In the genomic region with DNA sequence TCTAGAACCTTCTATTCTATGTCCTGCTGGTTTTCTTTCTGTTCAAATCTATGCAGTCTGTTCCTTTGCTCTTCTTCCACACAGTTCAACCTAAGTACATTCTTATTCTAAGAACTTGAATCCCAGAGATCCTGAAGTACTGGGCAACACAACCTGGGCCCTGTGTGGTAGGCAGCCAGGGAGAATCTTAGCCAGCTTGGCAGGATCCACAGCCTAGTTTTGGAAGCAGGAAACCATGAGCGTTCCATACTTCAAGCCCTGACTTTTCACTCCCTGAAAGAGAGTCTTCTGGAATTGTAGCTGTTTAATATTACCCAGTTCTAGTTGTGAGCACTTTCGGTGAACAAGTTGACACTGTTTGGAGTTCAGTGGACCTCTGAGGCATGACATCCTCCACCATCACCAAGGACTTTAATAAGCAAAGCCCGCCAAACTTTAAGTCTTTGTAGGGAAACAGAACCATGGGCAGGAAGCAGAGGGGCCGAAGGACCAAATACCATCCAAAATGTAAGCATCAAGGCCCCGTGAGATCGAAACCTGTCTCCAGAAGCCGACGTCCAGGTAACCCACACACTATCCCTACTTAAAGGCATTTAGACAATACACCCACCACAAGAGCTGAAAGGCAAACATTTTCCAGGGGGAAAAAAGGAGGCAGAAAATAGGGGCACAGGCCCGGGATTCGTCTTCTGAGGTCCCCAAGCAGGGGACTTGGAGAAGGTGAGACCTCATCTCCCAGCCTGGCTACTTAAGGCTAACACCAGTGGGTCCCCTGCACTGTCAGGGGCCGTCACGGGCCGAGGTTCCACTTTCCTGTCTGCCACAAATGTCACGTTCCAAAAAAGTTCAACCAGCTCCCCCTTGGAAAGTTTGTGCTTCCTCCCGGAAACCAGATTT, we compare ENCODE assay signal across 8 mouse cellular contexts. TPM values are rescaled to one million over a fixed set of nuclear protein-coding genes. Genes with fewer than 3 reads are reported as not detected.
A peak's percentile ranks its signal among the peaks of the same experiment; 100 is the strongest.
DNase-seq lines count a peak whose midpoint lies in the region; ATAC-seq lines count a peak whose summit lies in the region.

No protein-coding gene starts in this region.

- no peaks in the 10 kb centered on the region for H3K9me3 ChIP-seq in lung, embryonic 15.5 days
- H3K9me3 ChIP-seq in forebrain, embryonic 15.5 days: no peaks in the 10 kb centered on the region
- no peaks in the 10 kb centered on the region for H3K9me3 ChIP-seq in neural tube, embryonic 14.5 days (ENCODE audit: control insufficient read depth, low read length)

- peak overlapping the region; percentile 81 for H3K4me2 ChIP-seq in lung, embryonic 15.5 days
- peak overlapping the region; percentile 78 for H3K4me2 ChIP-seq in forebrain, embryonic 15.5 days (replicated peaks)
- peak overlapping the region; percentile 69 for H3K4me2 ChIP-seq in neural tube, embryonic 14.5 days (ENCODE audit: low read depth, low read length)

- H3K27ac ChIP-seq in lung, embryonic 15.5 days: peak overlapping the region; percentile 82
- peak overlapping the region; percentile 82 for H3K27ac ChIP-seq in forebrain, embryonic 15.5 days (replicated peaks)
- H3K27ac ChIP-seq in neural tube, embryonic 14.5 days (ENCODE audit: low read depth, low read length): peak overlapping the region; percentile 49

- 3% methylated on average over 15 of the region's 15 CpGs for WGBS in lung, embryonic 15.5 days
- 4% methylated on average over 15 of the region's 15 CpGs for WGBS in forebrain, embryonic 15.5 days
- WGBS in neural tube, embryonic 14.5 days: 11% methylated on average over 15 of the region's 15 CpGs

- peak overlapping the region; percentile 96 for H3K9ac ChIP-seq in lung, embryonic 15.5 days
- peak overlapping the region; percentile 97 for H3K9ac ChIP-seq in forebrain, embryonic 15.5 days (replicated peaks)
- peak overlapping the region; percentile 92 for H3K9ac ChIP-seq in neural tube, embryonic 14.5 days (replicated peaks; ENCODE audit: low read depth, low read length)

- DNase-seq in lung, postnatal 10 days: no peak
- peak; percentile 21 to 57 for DNase-seq in kidney, postnatal 4 days
- no peak for DNase-seq in cerebellum, adult 9-10 months
- no peak for DNase-seq in gastrocnemius, postnatal 36 days

- intact Hi-C loops in gastrocnemius, postnatal 36 days (cut with DNase I): no loop called here

- peaks cover 47% of the 10 kb centered on the region for H3K4me1 ChIP-seq in lung, embryonic 15.5 days
- H3K4me1 ChIP-seq in forebrain, embryonic 15.5 days: peaks cover 42% of the 10 kb centered on the region
- H3K4me1 ChIP-seq in neural tube, embryonic 14.5 days (ENCODE audit: control insufficient read depth, insufficient read depth, low read length): peaks cover 24% of the 10 kb centered on the region

- no peaks in the 10 kb centered on the region for H3K27me3 ChIP-seq in lung, embryonic 15.5 days
- no peaks in the 10 kb centered on the region for H3K27me3 ChIP-seq in forebrain, embryonic 15.5 days
- H3K27me3 ChIP-seq in neural tube, embryonic 14.5 days (ENCODE audit: control insufficient read depth, insufficient read depth, low read length): no peaks in the 10 kb centered on the region

- H3K36me3 ChIP-seq in lung, embryonic 15.5 days: no peaks in the 10 kb centered on the region
- no peaks in the 10 kb centered on the region for H3K36me3 ChIP-seq in forebrain, embryonic 15.5 days
- no peaks in the 10 kb centered on the region for H3K36me3 ChIP-seq in neural tube, embryonic 14.5 days (ENCODE audit: control insufficient read depth, insufficient read depth, low read length)

- peak overlapping the region; percentile 81 for H3K4me3 ChIP-seq in lung, embryonic 15.5 days
- peak overlapping the region; percentile 90 for H3K4me3 ChIP-seq in forebrain, embryonic 15.5 days
- peak overlapping the region; percentile 72 for H3K4me3 ChIP-seq in neural tube, embryonic 14.5 days (ENCODE audit: low read depth, low read length)

- no peak for ATAC-seq in lung, embryonic 15.5 days (ENCODE audit: borderline replicate concordance, extremely low read depth, low FRiP score, low TSS enrichment)
- ATAC-seq in forebrain, embryonic 15.5 days (replicated peaks): 0 out of 2 replicates have a peak, but pooled peaks have one; percentile 14
- no peak for ATAC-seq in neural tube, embryonic 14.5 days (ENCODE audit: low read depth)
- no peak for ATAC-seq in megakaryocyte, adult 5-6 weeks (ENCODE audit: poor library complexity, severe bottlenecking)

RNA-seq across cellular contexts. Expression of gene Amotl1, which starts 31.3 kb away (rescaled TPM):
- polyA plus RNA-seq in lung, embryonic 15.5 days (2015; fragmentation: Nextera tagmentation; extraction: Ambion mirVana): 17.7 and 19.1 TPM in 2 replicates
- polyA plus RNA-seq in forebrain, embryonic 15.5 days (2015; fragmentation: Nextera tagmentation; extraction: Ambion mirVana): 9.4 and 9.6 TPM in 2 replicates
- polyA plus RNA-seq in neural tube, embryonic 14.5 days (2014; fragmentation: Nextera tagmentation; extraction: Ambion mirVana): 8.2 and 11.5 TPM in 2 replicates
- total RNA-seq in megakaryocyte, adult 5-6 weeks (2015): not detected in 2 replicates
- total RNA-seq in megakaryocyte, adult 5-6 weeks (2017): not detected in 2 replicates
- total RNA-seq in gastrocnemius, postnatal 36 days (2021): 100 to 1,000 TPM; 276 to 313 TPM

Comparison
In these comparisons a context has a peak if more than half of its experiments do, and no peak if none do; other contexts are left out.
1. DNase-seq: peak in kidney, postnatal 4 days (2 of 2); none in lung, postnatal 10 days (single experiment), cerebellum, adult 9-10 months (single experiment) and gastrocnemius, postnatal 36 days (0 of 2).
2. Peak in every context shown above with its lines, with median percentiles within 50 percentile points of each other: H3K27ac ChIP-seq, H3K4me2 ChIP-seq, H3K4me3 ChIP-seq and H3K9ac ChIP-seq.